Mouse (Mus musculus) cerebellum, postnatal 36 days (tissue): ENCODE results near the gene Tcp10b.
"Not testable (repeated sequence)": the region's sequence is repeated elsewhere in the genome, so short reads cannot be mapped to it uniquely, and the experiment has no call there.

Source experiments
- DNase-seq, 2 experiments: peaks; one replicate each; pipeline ENCODE4 v3.0.0; 2021 to 2022; ENCODE audit warnings: mixed read lengths in 2 of 2

Gene Tcp10b

DNA sequence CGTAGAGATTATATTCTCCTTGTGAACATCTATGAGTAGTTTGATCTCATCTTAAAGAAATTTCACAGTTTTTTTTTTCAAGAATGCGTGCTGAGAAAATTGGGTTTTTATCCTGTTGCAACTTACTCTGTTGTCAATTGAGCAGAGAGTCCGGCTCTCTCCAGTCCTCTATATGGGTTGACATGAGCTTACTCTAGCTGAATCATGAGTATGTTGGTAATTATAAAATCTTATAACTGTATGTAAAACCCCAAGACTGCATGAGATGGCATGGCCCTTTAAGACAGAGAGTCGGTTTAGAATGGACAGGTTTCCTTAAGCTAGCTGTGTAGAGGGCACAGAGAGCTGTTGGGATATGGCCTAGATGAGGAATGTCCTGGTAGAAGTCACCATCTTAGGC lies at the start of gene Tcp10b:
Gene Tcp10b (plus strand): TSS at position 301 of the 400 bp plus-strand sequence.
- DNase-seq: not testable (repeated sequence)

DNA sequence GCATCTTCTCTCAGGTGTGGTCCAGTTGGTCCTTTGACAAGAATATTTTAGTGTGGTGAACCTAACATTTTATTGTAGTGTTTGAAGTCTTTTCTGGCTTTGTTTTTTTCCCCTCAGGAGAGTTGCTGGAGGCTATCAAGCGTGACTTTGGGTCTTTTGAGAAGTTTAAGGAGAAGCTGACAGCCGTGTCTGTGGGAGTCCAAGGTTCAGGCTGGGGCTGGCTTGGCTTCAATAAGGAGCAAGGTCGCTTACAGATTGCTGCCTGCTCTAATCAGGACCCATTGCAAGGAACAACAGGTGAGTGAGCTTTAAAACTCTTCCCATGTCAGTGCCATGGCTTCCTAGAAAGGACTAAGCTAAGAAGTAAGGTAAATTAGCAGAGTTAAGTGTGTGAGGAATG lies 47.6 kb upstream of the Tcp10b start:
- no peak for DNase-seq

DNA sequence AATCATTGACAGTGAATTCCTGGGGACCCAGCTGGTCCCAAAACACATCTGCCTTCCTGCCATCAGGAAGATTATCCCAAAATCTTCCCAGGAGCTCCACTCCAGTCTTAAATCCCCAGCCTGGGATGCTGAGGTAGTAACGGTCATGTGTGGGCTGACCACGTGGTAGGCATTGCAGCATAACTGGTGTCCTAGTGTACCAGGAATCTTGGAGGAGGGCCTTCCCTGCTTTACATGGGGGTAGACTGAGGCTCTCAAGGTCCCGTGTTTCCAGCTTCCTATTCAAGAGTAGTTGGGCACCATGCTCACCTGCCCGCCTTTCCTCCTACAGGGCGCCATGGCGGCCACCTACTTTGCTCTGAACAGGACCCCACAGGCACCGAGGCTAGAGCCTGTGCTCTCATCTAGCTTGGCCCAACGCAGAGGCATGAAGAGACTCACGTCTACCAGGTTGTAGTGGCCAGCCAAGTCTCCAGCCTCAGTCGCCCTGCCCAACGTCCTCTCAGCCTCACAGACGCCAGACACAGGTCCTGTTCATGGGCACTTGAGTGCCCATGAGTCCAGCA lies 24.2 kb upstream of the Tcp10b start:
- not testable (repeated sequence) for DNase-seq

DNA sequence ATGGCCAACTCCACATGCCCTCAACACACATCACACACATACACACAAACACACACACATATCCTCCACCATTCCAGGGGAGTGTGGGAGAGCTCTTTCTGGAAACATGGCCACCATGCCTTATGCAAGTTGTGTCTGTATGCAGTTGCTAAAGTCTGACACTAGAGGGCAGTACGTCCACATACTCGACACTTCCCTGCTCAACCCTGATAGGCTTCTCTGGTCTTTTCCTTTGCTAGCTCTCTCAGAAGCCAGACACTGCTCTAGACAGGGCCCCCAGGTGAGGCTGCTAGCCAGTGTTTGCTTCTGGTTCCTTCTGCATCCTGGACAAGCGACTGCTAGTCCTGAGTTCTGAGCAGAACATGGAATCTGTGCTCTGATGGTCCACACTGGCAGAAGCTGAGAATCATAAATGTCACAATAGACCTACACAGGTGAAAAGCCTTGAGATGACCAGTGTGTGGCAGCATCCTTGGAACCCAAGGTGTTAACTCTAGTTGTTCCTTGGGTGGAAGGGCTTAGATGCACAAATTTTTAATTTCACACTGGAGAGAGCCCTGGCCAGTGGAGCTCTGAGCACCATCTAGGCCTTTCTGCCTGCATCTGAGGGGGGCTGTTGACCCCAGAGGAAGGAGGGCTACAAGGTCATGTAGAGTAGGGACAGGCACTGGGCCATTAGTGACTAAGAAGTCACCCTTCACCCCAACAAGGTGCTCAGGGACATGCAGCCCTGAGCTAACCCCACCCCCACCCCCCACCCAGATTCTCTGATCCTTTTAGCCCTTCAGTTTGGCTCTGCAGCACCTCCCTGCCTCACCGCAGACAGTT lies 16.8 kb upstream of the Tcp10b start:
- peak; percentile 16 to 44 for DNase-seq

DNA sequence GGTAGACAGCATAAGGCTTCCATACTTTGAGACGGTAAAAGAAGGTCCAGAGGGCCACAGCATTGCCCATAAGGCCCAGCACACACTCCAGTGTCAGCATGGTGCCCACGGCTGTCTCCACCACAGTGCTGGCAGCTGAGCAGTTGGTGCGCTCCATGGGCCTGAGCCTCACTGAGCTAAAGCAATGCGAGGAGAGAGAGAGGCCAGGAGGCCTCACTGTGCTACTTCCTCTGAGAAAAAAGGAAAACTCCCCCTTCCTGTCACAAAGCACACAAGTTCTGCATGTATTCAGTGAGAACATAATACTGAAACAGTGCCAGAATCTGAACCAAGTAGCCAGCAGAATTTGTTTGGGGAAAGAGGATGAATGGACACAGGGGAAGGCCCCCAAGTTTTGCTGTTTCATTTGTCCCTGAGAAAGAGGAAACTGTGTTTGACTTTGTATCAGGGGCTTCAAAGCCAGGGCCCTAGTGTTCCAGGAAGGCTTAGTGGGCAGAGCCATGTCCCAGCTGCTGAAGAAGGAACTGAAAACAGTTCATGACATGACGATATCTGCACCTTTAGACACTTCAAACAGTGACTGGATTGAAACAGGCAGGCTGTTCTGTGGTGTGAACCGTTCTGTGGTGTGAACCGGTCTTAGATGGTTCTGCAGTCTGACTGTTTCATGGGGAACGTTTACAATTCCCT lies 8.6 kb upstream of the Tcp10b start, which contains the start of gene Gpr31b:
Gene Gpr31b (minus strand): TSS at position 173 of the 690 bp plus-strand sequence.
- not testable (repeated sequence) for DNase-seq

DNA sequence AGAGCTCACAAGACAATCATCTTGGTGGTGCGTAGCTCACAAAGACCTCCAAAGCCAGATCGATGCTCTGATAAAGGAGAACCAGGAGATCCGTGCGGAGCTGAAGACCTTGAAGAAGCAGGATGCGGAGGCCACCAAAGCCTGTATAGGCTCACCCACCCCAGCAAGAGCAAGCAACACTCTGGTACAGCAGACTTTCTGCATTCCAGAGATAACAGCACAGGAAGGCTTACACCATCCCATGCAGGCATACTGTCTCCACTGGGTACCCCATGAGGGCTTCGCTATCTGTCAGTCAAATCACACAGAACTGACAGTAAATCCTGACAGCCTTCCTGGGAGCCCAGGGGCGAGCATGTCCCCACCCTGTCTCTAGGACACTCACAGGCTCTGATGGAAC lies 2.0 kb downstream of the Tcp10b start:
- DNase-seq: not testable (repeated sequence)

DNA sequence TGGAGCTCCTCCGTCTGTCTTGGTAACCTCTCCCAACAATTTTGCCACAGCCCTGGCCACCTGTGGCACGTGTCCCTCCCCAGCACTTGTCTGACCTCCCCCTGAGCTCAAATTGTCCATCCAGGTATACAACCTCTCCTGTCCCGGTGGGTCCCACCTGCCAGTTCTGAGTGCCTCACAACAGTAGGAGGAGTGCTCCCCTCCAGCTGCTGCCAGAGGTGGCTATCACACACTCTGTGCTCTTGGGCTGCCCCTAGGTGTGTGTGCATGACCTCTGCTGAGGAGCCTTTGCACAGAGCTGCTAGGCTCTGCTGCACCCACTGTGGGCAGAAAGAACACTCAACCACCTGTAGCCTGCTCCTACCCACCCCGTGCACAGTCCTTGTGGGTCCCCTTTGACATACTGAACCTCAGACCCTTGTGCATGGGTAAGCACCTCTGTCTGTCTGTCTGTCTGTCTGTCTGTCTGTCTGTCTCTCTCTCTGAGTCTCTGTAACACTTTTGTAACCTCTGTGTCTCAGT lies 7.0 kb downstream of the Tcp10b start:
- DNase-seq: not testable (repeated sequence)

DNA sequence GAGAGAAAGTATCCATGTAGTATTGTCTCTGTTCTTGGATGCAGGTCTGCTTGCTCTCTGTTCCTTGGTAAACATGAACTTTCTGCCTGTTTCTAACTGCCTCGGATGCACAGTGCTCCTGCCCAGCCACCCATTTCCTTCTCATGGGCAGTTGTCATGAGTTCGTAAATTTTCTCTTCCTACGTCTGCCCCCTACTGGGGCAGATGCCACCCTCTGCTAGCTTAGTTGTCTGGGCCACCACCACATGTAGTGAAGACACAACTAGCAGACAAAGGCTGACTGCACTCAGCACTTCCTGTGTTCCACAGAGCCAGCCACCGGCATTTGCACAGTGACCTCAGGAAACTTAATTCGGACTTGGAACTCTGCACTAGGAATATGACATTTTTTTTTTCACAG lies 8.3 kb downstream of the Tcp10b start:
- DNase-seq: not testable (repeated sequence)

DNA sequence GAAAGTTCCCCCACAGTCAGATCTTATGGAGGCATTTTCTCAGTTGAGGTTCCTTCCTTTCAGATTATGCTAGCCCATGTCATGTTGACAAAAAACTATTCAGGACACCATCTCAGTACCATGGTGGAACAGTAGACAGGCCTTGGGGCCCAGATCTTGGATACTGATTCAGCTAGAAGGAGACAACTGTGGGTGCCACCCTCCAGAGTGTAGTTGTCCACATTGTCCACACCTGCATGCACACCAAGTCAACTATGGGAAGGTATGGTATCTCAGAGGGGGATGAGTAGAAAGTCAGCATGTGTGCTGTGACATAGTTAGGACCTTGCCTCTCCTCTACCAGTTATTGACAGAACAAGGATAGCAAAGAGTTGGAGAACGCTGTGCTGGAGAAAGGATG lies 30.6 kb downstream of the Tcp10b start:
- DNase-seq: not testable (repeated sequence)

DNA sequence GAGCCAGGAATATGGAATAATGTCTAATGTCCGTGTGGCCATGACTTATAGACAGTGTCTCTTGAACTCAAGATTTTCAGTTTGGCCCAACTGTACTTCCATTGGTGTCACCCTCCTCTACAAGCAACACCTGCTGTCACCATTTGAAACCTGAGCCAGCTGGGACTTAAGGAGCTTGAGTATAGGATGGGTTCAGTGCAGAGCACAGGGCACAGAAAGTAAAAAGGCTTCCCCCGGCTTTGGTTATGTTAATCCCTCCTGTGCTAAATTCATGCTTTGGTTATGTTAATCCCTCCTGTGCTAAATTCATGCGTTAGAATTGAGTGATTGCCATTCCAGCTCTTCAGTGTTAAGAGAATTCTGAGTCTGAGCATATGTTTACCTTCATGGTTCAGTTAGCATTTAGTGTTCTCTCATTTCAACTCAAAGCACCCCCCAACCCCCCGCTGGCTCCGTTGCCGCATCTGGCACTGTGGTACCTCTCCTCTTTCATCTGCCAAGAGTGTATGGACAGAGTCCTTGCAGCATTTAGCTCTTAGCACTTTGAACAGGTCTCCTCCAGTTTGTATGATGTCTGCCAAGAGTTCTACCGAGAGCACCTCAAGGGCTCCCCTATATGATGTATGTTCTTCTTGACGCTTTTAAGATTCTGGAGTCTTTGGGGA lies 31.3 kb downstream of the Tcp10b start:
- DNase-seq: not testable (repeated sequence)

DNA sequence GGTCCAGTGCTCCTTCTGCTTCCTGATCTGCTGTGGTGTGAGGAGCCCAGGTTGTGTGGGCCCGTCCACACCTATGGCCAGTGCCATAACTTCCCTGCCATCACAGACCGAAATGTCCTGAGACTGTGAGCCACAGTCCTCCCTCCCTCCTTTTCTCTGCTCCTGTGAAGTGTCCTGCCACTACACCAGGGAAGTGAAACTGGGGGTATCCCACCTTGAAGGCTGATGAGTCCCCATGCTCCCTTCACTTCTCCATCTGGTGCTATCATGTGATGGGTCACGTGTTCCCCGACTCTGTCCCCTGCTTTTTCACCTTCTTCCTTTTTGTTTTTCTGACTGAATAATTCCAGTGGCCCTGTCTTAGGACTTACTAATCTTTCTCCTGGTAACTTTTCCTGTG lies 32.1 kb downstream of the Tcp10b start:
- not testable (repeated sequence) for DNase-seq

DNA sequence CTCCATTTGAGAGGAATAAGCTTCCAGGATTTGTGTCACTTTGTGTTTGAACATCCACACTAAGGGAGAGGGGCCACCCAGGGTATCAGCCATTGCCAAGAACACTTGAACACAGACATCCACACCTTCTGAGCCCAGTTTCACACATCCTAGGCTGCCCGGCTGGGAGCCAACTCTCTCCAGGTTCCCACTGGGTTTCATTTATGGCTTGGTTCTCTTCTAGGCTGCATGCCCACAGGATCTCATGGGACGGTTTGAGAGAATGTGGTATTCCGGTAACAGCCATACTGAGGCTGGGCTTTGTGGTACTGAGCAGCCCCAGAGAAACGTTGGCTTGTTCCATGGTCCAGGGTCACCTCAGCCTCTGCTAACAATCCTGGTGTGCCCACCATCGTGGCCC lies 45.7 kb downstream of the Tcp10b start:
- peak; percentile 44 to 45 for DNase-seq

DNA sequence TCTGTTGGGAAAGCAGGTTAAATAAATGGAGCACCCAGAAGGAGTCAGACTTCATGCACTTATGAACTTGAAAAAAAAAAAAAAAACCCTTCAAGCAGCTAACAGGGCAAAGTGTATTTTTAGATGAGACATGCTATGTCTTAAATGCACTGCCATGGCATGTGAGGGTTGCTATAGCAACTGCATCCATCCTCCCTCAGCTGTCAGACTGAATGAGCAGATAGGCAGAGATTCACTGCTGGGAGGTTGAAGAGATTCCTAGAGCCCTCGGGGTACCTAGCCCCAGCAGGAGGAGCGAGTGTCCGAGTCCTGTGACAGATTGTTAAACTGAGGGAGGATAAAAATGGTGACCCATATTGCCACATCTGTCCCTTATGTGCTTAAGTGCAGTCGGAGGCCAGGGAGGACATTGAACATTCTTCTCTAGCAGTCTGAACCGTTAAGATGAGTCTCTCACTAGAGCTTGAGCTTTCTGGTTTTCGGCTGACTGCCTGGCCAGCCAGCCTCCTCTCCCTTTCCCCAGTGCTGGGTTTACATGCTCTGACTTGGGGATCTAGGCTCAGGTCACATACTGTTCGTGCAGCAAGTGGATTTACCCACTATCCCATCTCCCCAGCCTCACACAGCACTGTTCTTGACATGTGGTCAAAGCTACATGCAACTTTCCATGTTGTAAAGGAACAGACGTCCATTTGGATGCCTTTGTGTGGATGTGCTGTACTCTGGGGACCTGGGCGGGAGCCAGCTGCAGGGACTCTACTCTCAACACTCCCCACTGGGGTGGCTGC lies 51.8 kb downstream of the Tcp10b start:
- DNase-seq: not testable (repeated sequence)

DNA sequence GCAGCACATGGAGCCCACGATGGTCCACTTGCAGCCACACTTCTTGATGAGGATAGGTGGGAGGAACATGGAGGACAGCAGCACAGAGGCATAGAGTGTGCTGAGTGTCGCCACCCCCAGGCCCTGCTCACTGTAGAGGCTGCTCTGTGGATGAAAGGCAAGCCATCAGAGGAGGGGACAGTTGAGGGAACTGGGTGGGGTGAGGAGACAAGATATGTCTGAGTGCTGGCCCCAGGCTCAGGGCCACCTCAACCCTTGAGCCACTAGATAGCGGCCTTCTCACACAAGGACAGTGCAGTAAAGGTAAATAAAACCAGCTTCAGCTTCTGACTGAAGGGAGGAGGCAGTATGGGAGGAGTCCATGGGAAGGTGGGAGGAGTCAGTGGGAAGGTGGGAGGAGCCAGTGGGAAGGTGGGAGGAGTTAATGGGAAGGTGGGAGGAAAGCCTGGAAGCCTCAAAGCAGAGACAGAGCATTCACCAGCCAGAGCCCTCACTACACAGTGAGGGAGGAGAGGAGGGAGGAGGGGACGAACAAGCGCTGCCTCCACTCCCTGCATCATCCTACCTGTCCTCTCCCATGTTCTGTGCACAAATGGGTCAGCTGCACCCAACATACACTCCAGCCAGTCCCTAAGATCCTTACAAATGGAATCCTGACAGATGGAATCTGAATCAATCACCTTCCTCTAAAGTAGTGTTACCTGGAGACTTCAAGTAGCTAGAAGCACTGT lies 62.6 kb downstream of the Tcp10b start:
- not testable (repeated sequence) for DNase-seq

DNA sequence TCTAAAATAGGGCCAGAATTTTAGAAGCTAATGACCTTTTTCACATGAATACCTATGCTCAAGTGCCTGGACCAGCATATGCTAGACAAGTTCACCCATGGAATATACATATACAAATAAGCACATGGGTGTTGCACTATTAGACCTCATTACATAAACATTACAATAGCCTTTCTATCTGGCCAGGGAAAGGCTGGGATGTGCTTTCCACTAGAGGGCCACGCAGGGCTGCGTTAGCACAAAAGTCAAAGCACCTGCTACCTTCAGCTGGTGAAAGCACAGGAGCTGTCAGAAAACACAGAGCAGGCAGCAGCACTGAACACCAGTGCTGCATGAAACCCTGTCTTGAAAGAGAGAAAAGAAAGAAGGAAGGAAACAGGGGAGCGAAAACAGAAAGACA lies 63.3 kb downstream of the Tcp10b start:
- not testable (repeated sequence) for DNase-seq

DNA sequence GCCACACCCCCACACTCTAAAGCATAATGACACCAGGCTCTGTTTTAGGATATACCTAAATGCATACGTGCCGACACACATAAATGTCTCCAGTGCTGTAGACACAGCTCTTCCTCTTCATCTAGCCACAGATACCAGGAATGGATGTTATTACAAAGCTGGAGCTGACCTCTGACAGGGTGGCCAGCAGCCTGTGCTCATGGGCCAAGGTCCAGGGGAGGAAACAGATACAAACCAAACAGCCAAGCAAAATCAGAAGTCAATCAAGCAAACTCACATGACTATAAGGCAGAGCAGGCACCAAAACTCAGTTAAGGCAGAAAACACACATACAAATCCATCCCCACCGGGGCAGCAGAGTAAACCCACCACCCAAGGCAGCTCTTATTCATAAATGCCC lies 68.4 kb downstream of the Tcp10b start:
- not testable (repeated sequence) for DNase-seq

DNA sequence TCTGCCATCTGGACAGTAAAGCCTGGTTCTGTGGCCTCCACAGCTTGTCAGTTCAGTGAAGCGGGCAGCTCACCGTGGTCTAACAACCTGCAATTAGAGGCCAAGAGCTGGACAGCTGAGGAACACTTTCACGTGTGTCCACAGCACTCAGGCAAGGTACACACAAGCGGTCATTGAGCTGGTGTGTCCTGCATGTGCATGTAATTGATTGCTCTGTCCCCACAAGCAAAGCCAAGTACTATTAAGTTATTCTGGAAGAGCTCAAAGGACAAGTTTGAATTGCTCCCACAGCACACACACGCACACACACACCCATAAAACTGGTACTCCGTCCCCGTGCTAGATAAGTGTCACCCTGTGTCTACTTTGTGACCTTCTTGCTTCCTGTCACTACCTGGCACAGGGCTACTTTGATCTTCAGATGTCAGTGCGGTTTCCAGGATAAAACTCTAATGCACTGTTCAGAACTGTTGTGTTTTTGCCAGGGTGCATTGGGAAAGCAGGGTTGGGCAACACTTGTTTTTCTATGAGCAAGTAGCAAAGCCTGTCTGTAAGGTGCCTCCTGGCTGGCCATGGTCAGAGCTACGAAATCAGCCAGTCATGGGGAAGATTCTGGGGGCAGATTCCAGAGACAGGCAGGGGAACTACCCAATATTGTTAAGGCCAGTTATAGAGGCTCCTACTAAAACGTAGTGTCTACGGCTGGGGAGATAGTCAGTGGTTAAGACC lies 69.0 kb downstream of the Tcp10b start:
- not testable (repeated sequence) for DNase-seq

DNA sequence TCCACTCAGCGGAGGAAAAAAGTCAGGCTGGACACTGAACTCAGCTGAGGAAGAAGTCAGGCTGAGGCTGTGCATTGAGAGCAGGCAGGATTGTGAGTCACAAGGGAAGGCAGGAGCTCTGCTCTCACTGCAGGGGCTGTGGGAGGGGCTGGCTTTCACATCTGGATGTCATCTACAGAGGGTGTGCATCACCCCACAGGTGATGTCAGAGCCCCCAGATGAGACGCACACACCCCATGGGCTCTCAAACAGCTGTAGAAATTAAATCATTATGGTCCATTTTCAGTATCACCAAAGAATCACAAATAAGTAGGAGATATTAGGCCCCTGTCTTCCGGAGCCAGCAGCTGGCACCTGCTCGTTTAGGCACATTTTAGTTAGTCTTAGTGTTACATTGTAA lies 70.8 kb downstream of the Tcp10b start, which contains the start of gene Unc93a:
Gene Unc93a (minus strand): TSS at position 101 of the 400 bp plus-strand sequence.
- DNase-seq: not testable (repeated sequence)
